Mouse (Mus musculus) megakaryocyte, embryonic 14.5 days (primary cell): ENCODE data around the gene Unc93b1. TPM values are rescaled to one million over a fixed set of nuclear protein-coding genes. Genes with fewer than 3 reads are reported as not detected.

Experiments
- H3K27me3 ChIP-seq: replicated peaks from 2 replicates; pipeline ENCODE3; 2012; ENCODE audit warnings: inconsistent platforms
- H3K36me3 ChIP-seq: replicated peaks from 2 replicates; pipeline ENCODE3; 2012; ENCODE audit warnings: low read length, inconsistent platforms, mixed read lengths
- H3K4me1 ChIP-seq: 2 replicates; pipeline ENCODE4 v1.6.1; 2012; ENCODE audit warnings: inconsistent platforms
- H3K4me3 ChIP-seq: replicated peaks from 2 replicates; pipeline ENCODE3; 2012; ENCODE audit warnings: moderate library complexity, mild to moderate bottlenecking, inconsistent platforms
- H3K9me3 ChIP-seq: 2 replicates; pipeline ENCODE4 v1.6.1; 2012; ENCODE audit warnings: inconsistent platforms
- FLI1 ChIP-seq: IDR thresholded peaks from 2 replicates; pipeline ENCODE4 v1.6.1; 2012; ENCODE audit warnings: low read length, inconsistent platforms, mixed read lengths
- GATA1 ChIP-seq: IDR thresholded peaks from 3 replicates; pipeline ENCODE4 v1.6.1; 2012; ENCODE audit warnings: mixed read lengths, low read length, inconsistent platforms, borderline replicate concordance
- polyA plus RNA-seq: library from polyadenylated mRNA; stranded (reverse); fragments of >175 nt; gene quantifications from 2 replicates; pipeline ENCODE4 v1.2.3, GENCODE M21; 2012; ENCODE audit warnings: low replicate concordance; ENCODE audit not compliant: insufficient read depth

Gene Unc93b1
- polyA plus RNA-seq, 1 experiment, result 188 TPM

- Histone ChIP-seq H3K27me3 (no peaks in the 10 kb centered on the region), H3K9me3 (no peaks in the 10 kb centered on the region), H3K4me1 (peaks cover 71% of the 10 kb centered on the region), H3K4me3 (peak within 1 kb of the TSS; percentile 94), H3K36me3 (peaks cover 47% of the 10 kb centered on the region)
- TF ChIP-seq GATA1, result no peak
- no peak for TF ChIP-seq FLI1
Observed at GRCm38 (mm10) chr19:3912337-3913204, 22.4 kb upstream of the Unc93b1 start, which contains the start of gene Ndufs8. Ndufs8 (minus strand) TSS chr19:3912774.

DNA sequence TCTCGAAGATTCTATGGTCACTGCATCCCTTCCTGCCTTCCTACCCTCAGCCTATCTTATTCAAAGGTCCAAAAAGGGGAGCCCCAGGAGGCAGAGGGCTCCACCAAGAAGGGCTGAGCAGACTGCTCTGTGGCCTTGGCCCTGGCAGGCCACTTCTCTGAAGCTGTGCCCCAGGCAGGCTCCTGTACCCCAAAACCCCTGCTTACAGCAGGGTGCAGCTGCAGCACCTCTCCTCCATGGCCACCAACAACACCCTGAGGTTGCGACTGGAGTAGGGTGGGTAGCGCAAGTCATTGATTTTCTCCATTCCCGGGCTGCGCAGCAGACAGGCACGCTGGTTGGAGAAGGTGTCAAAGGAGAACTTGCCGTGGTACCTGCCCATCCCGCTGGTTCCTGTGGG, 21.3 kb upstream of the Unc93b1 start:
- Histone ChIP-seq H3K4me1 (peaks cover 60% of the 10 kb centered on the region), H3K4me3 (peak overlapping the region; percentile 94)
- TF ChIP-seq GATA1 (no peak), FLI1 (no peak)

GRCm38 (mm10) chr19:3914535-3914934, 20.5 kb upstream of the Unc93b1 start:
- TF ChIP-seq FLI1 (no peak), GATA1 (no peak)
- peaks cover 31% of the 10 kb centered on the region for H3K36me3 ChIP-seq
- peaks cover 54% of the 10 kb centered on the region for H3K4me1 ChIP-seq

More for the DNA sequence above, 21.3 kb upstream of the Unc93b1 start:
- peaks cover 39% of the 10 kb centered on the region for H3K36me3 ChIP-seq
- H3K9me3 ChIP-seq, result no peaks in the 10 kb centered on the region
- H3K27me3 ChIP-seq, result no peaks in the 10 kb centered on the region

GRCm38 (mm10) chr19:3916727-3917126, 18.3 kb upstream of the Unc93b1 start:
- TF ChIP-seq GATA1 (no peak), FLI1 (no peak)

More at GRCm38 (mm10) chr19:3914535-3914934, 20.5 kb upstream of the Unc93b1 start:
- Histone ChIP-seq H3K9me3 (no peaks in the 10 kb centered on the region), H3K27me3 (peaks cover 2% of the 10 kb centered on the region), H3K4me3 (peak overlapping the region; percentile 42)

DNA sequence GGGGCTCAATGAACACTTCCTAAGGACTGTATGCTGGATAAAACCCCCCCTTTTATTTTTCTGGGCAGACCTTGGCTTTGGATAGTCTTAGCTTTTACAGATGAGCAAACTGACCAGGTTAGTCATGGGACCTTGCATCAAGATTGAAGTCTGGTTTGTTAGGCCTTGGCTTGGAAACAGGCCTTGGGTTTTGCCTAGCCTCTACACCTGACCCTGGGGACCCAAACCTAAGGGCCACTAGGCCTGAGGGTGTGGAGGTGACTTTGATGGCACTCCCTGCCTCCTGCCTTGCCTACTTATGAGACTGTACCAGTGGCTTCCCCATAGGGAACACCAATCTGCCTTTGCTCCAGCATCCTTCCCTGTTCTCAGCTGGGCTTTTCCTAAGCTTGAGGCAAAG, 15.1 kb upstream of the Unc93b1 start:
- Histone ChIP-seq H3K4me1 (peaks cover 47% of the 10 kb centered on the region), H3K4me3 (no peak overlapping the region), H3K9me3 (no peaks in the 10 kb centered on the region), H3K27me3 (peaks cover 18% of the 10 kb centered on the region), H3K36me3 (peaks cover 4% of the 10 kb centered on the region)
- no peak for TF ChIP-seq GATA1
- no peak for TF ChIP-seq FLI1

More at GRCm38 (mm10) chr19:3916727-3917126, 18.3 kb upstream of the Unc93b1 start:
- no peaks in the 10 kb centered on the region for H3K9me3 ChIP-seq
- H3K36me3 ChIP-seq, result peaks cover 10% of the 10 kb centered on the region
- peaks cover 14% of the 10 kb centered on the region for H3K27me3 ChIP-seq
- peaks cover 44% of the 10 kb centered on the region for H3K4me1 ChIP-seq
- no peak overlapping the region for H3K4me3 ChIP-seq

DNA sequence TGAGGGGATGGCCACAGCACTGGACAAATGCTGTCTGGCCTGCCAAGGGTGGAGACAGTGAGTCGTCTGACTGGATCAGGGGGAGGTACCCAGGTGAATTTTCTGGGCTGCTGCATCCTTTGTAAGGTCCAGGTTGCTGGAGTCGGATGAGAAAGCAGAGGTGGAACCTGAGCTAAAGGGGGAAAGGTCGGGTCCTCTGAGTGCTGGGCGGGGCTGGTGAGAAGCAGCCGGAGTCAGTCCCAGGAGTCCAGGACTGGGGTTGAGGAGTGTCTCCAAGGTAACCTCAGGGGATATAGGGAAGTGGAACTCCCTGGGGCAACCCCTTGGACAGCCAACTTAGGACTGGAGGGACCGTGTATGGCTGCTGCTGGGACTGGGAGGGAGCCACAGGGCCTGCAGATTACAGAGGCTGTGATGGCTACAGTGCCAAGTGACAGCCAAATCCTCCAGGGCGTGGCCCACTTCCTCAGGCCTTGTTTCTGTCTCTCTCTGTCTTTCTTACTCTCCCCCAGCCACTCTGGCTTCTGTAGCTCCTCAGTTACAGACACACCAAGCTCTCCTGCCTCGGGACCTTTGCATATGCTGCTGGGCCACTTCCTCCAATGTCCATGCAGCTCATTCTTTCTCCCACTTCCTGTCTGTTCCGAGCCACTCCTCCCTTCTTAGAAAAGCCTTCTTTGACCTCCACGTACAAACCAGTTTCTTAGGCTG, 12.2 kb upstream of the Unc93b1 start:
- H3K36me3 ChIP-seq, result peaks cover 4% of the 10 kb centered on the region
- H3K4me1 ChIP-seq, result peaks cover 50% of the 10 kb centered on the region
- TF ChIP-seq FLI1 (no peak), GATA1 (no peak)
- H3K4me3 ChIP-seq, result no peak overlapping the region
- peaks cover 27% of the 10 kb centered on the region for H3K27me3 ChIP-seq
- no peaks in the 10 kb centered on the region for H3K9me3 ChIP-seq

DNA sequence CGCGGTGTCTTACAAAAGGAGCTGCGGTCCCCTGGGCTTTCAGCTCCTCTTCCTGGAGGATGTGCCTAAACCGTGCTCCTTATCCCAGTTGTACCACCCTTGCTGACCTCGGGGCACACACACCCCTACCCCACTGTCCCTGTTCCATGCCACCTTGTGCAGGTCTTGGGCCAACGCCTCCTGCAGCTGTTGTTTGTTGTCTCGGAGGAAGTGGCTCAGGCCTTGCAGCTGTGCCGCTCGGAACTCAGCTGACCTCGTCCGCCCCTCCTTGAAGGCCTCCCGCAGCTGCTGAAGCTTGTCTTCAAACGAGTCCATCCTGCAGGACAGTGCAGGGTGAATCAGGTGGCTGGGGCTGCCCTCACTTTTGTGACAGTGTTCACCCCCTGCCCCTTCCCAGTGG, 11.4 kb upstream of the Unc93b1 start:
- peaks cover 30% of the 10 kb centered on the region for H3K27me3 ChIP-seq
- TF ChIP-seq GATA1 (no peak), FLI1 (no peak)
- H3K36me3 ChIP-seq, result no peaks in the 10 kb centered on the region
- 0 out of 2 replicates have a peak, but pooled peaks cover 3% of the 10 kb centered on the region for H3K9me3 ChIP-seq
- H3K4me1 ChIP-seq, result peaks cover 51% of the 10 kb centered on the region
- H3K4me3 ChIP-seq, result peak overlapping the region; percentile 69

DNA sequence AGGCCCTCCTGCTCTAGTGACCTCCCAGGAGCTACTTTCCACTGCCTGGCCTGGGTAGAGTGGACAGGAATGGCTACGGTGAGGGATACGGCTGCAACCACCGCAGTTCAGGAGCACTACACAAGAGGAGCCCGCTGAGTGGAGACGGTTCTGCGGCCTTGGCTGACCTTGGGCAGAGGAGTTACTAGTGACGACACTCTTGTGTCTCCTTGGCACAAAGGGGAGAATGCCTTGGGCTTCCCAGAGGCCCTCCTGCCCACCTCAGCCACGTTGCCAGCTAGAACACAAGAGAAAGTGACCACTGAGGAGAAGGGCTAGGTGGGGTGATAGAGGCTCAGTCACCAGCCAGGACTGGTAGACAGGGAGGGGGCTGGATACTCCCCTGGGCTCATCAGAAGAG, 10.8 kb upstream of the Unc93b1 start:
- H3K27me3 ChIP-seq, result peaks cover 32% of the 10 kb centered on the region
- H3K4me3 ChIP-seq, result peak overlapping the region; percentile 34
- TF ChIP-seq GATA1, result no peak
- no peak for TF ChIP-seq FLI1
- H3K9me3 ChIP-seq, result 0 out of 2 replicates have a peak, but pooled peaks cover 3% of the 10 kb centered on the region
- no peaks in the 10 kb centered on the region for H3K36me3 ChIP-seq
- peaks cover 57% of the 10 kb centered on the region for H3K4me1 ChIP-seq

- Histone ChIP-seq H3K4me3 (no peak overlapping the region), H3K36me3 (no peaks in the 10 kb centered on the region), H3K9me3 (0 out of 2 replicates have a peak, but pooled peaks cover 3% of the 10 kb centered on the region), H3K27me3 (peaks cover 36% of the 10 kb centered on the region), H3K4me1 (peaks cover 64% of the 10 kb centered on the region)
- TF ChIP-seq GATA1 (no peak), FLI1 (no peak)
Observed at GRCm38 (mm10) chr19:3924868-3925267, 10.1 kb upstream of the Unc93b1 start.
